Mouse (Mus musculus): Measurements from ENCODE around the gene Myom3. TPM values are rescaled to one million over a fixed set of nuclear protein-coding genes. Genes with fewer than 3 reads are reported as not detected.

The Myom3 gene
- polyA plus RNA-seq, 1 experiment, result 0.40 TPM

GRCm38 (mm10) chr4:135739672-135740071 lies 19.8 kb upstream of the Myom3 start:
- Histone ChIP-seq H3K36me3 (ENCODE audit: control insufficient read depth, insufficient read depth) (no peaks in the 10 kb centered on the region), H3K79me3 (ENCODE audit: low read depth) (no peaks in the 10 kb centered on the region), H3K27me3 (ENCODE audit: control insufficient read depth, insufficient read depth, insufficient read length) (no peaks in the 10 kb centered on the region), H3ac (ENCODE audit: control insufficient read depth, insufficient read length, low read depth) (no peak overlapping the region), H3K4me3 (ENCODE audit: insufficient read depth, poor library complexity, severe bottlenecking) (no peak overlapping the region), H3K79me2 (ENCODE audit: control insufficient read depth, insufficient read depth) (no peaks in the 10 kb centered on the region)
- TF ChIP-seq MAX (IDR thresholded peaks at IDR 0.05) (no peak), USF1 (IDR thresholded peaks at IDR 0.05; ENCODE audit: low read depth) (no peak), MYOG (IDR thresholded peaks at IDR 0.05; ENCODE audit: control insufficient read depth, extremely low read depth, insufficient read length) (no peak), CTCF (IDR thresholded peaks at IDR 0.05; ENCODE audit: control insufficient read depth, insufficient read depth, insufficient read length) (no peak), FOSL1 (IDR thresholded peaks at IDR 0.05; ENCODE audit: insufficient read depth, low read length, poor library complexity, severe bottlenecking) (no peak), CEBPB (IDR thresholded peaks at IDR 0.05; ENCODE audit: low read depth) (no peak), MYOD1 (IDR thresholded peaks at IDR 0.05; ENCODE audit: control insufficient read depth, insufficient read length, low read depth) (no peak)

- TF ChIP-seq USF1 (IDR thresholded peaks at IDR 0.05; ENCODE audit: low read depth), result no peak
- no peak for TF ChIP-seq CTCF (IDR thresholded peaks at IDR 0.05; ENCODE audit: control insufficient read depth, insufficient read depth, insufficient read length)
- no peak for TF ChIP-seq CEBPB (IDR thresholded peaks at IDR 0.05; ENCODE audit: low read depth)
- TF ChIP-seq MAX (IDR thresholded peaks at IDR 0.05), result no peak
- TF ChIP-seq FOSL1 (IDR thresholded peaks at IDR 0.05; ENCODE audit: insufficient read depth, low read length, poor library complexity, severe bottlenecking), result no peak
- no peak for TF ChIP-seq MYOG (IDR thresholded peaks at IDR 0.05; ENCODE audit: control insufficient read depth, extremely low read depth, insufficient read length)
- no peak for TF ChIP-seq MYOD1 (IDR thresholded peaks at IDR 0.05; ENCODE audit: control insufficient read depth, insufficient read length, low read depth)
- H3K79me3 ChIP-seq (ENCODE audit: low read depth), result no peaks in the 10 kb centered on the region
- no peaks in the 10 kb centered on the region for H3K79me2 ChIP-seq (ENCODE audit: control insufficient read depth, insufficient read depth)
- H3K4me3 ChIP-seq (ENCODE audit: insufficient read depth, poor library complexity, severe bottlenecking), result no peak overlapping the region
- no peak overlapping the region for H3ac ChIP-seq (ENCODE audit: control insufficient read depth, insufficient read length, low read depth)
- peaks cover 3% of the 10 kb centered on the region for H3K27me3 ChIP-seq (ENCODE audit: control insufficient read depth, insufficient read depth, insufficient read length)
- no peaks in the 10 kb centered on the region for H3K36me3 ChIP-seq (ENCODE audit: control insufficient read depth, insufficient read depth)
Observed at GRCm38 (mm10) chr4:135743520-135743919, 16.0 kb upstream of the Myom3 start.

- TF ChIP-seq MYOD1 (IDR thresholded peaks at IDR 0.05; ENCODE audit: control insufficient read depth, insufficient read length, low read depth) (no peak), FOSL1 (IDR thresholded peaks at IDR 0.05; ENCODE audit: insufficient read depth, low read length, poor library complexity, severe bottlenecking) (no peak), MYOG (IDR thresholded peaks at IDR 0.05; ENCODE audit: control insufficient read depth, extremely low read depth, insufficient read length) (no peak), CEBPB (IDR thresholded peaks at IDR 0.05; ENCODE audit: low read depth) (no peak), CTCF (IDR thresholded peaks at IDR 0.05; ENCODE audit: control insufficient read depth, insufficient read depth, insufficient read length) (no peak), MAX (IDR thresholded peaks at IDR 0.05) (no peak), USF1 (IDR thresholded peaks at IDR 0.05; ENCODE audit: low read depth) (no peak)
- Histone ChIP-seq H3ac (ENCODE audit: control insufficient read depth, insufficient read length, low read depth) (no peak overlapping the region), H3K79me3 (ENCODE audit: low read depth) (no peaks in the 10 kb centered on the region), H3K27me3 (ENCODE audit: control insufficient read depth, insufficient read depth, insufficient read length) (peaks cover 3% of the 10 kb centered on the region), H3K4me3 (ENCODE audit: insufficient read depth, poor library complexity, severe bottlenecking) (no peak overlapping the region), H3K79me2 (ENCODE audit: control insufficient read depth, insufficient read depth) (no peaks in the 10 kb centered on the region), H3K36me3 (ENCODE audit: control insufficient read depth, insufficient read depth) (no peaks in the 10 kb centered on the region)
Observed at GRCm38 (mm10) chr4:135744726-135745448, 14.6 kb upstream of the Myom3 start.

GRCm38 (mm10) chr4:135745613-135746012 lies 13.9 kb upstream of the Myom3 start:
- TF ChIP-seq MYOG (IDR thresholded peaks at IDR 0.05; ENCODE audit: control insufficient read depth, extremely low read depth, insufficient read length), result no peak
- no peak for TF ChIP-seq MAX (IDR thresholded peaks at IDR 0.05)
- no peak for TF ChIP-seq CTCF (IDR thresholded peaks at IDR 0.05; ENCODE audit: control insufficient read depth, insufficient read depth, insufficient read length)
- TF ChIP-seq CEBPB (IDR thresholded peaks at IDR 0.05; ENCODE audit: low read depth), result no peak
- Histone ChIP-seq H3K27me3 (ENCODE audit: control insufficient read depth, insufficient read depth, insufficient read length) (peaks cover 3% of the 10 kb centered on the region), H3K79me3 (ENCODE audit: low read depth) (no peaks in the 10 kb centered on the region), H3ac (ENCODE audit: control insufficient read depth, insufficient read length, low read depth) (no peak overlapping the region), H3K4me3 (ENCODE audit: insufficient read depth, poor library complexity, severe bottlenecking) (no peak overlapping the region), H3K36me3 (ENCODE audit: control insufficient read depth, insufficient read depth) (no peaks in the 10 kb centered on the region), H3K79me2 (ENCODE audit: control insufficient read depth, insufficient read depth) (no peaks in the 10 kb centered on the region)

- H3K27me3 ChIP-seq (ENCODE audit: control insufficient read depth, insufficient read depth, insufficient read length), result peaks cover 3% of the 10 kb centered on the region
- no peaks in the 10 kb centered on the region for H3K79me2 ChIP-seq (ENCODE audit: control insufficient read depth, insufficient read depth)
- TF ChIP-seq CTCF (IDR thresholded peaks at IDR 0.05; ENCODE audit: control insufficient read depth, insufficient read depth, insufficient read length), result peak; percentile 15
- no peak for TF ChIP-seq MYOG (IDR thresholded peaks at IDR 0.05; ENCODE audit: control insufficient read depth, extremely low read depth, insufficient read length)
- H3ac ChIP-seq (ENCODE audit: control insufficient read depth, insufficient read length, low read depth), result no peak overlapping the region
- H3K4me3 ChIP-seq (ENCODE audit: insufficient read depth, poor library complexity, severe bottlenecking), result no peak overlapping the region
- H3K36me3 ChIP-seq (ENCODE audit: control insufficient read depth, insufficient read depth), result no peaks in the 10 kb centered on the region
- no peaks in the 10 kb centered on the region for H3K79me3 ChIP-seq (ENCODE audit: low read depth)
Observed at GRCm38 (mm10) chr4:135750896-135751295, 8.6 kb upstream of the Myom3 start.

Measured in C2C12 (cell line).